Mouse (Mus musculus) testis, postnatal 10 days (tissue): Measurements from ENCODE around the gene Pik3r1.

ENCODE experiments used
- DNase-seq: peaks from one replicate; pipeline ENCODE4 v3.0.0; 2021; ENCODE audit warnings: low spot score

The Pik3r1 gene

GRCm38 (mm10) chr13:101711301-101711700 is 56.7 kb downstream of the Pik3r1 start:
- no peak for DNase-seq

- DNase-seq, result no peak
Observed at GRCm38 (mm10) chr13:101709788-101710187, 58.2 kb downstream of the Pik3r1 start.

- no peak for DNase-seq
Observed at GRCm38 (mm10) chr13:101707226-101707625, 60.8 kb downstream of the Pik3r1 start.

- no peak for DNase-seq
Observed at GRCm38 (mm10) chr13:101706426-101706825, 61.6 kb downstream of the Pik3r1 start.

GRCm38 (mm10) chr13:101702096-101702775 is 65.8 kb downstream of the Pik3r1 start:
- no peak for DNase-seq

GRCm38 (mm10) chr13:101701632-101702031 is 66.4 kb downstream of the Pik3r1 start:
- DNase-seq, result no peak

GRCm38 (mm10) chr13:101699742-101700141 is 68.3 kb downstream of the Pik3r1 start:
- DNase-seq, result no peak

GRCm38 (mm10) chr13:101697966-101698365 is 70.1 kb downstream of the Pik3r1 start:
- no peak for DNase-seq

GRCm38 (mm10) chr13:101697461-101697860 is 70.6 kb downstream of the Pik3r1 start:
- no peak for DNase-seq

- no peak for DNase-seq
Observed at GRCm38 (mm10) chr13:101696827-101697226, 71.2 kb downstream of the Pik3r1 start.

- DNase-seq, result no peak
Observed at GRCm38 (mm10) chr13:101696316-101696715, 71.7 kb downstream of the Pik3r1 start.

- DNase-seq, result peak; percentile 95
Observed at GRCm38 (mm10) chr13:101695876-101696275, 72.1 kb downstream of the Pik3r1 start.

- DNase-seq, result peak; percentile 74
Observed at GRCm38 (mm10) chr13:101694496-101695251, 73.3 kb downstream of the Pik3r1 start.

GRCm38 (mm10) chr13:101693967-101694495 is 74.0 kb downstream of the Pik3r1 start:
- DNase-seq, result peak; percentile 72

- no peak for DNase-seq
Observed at GRCm38 (mm10) chr13:101692866-101693691, 74.9 kb downstream of the Pik3r1 start.

GRCm38 (mm10) chr13:101692239-101692784 is 75.7 kb downstream of the Pik3r1 start:
- no peak for DNase-seq

GRCm38 (mm10) chr13:101691669-101692068 is 76.3 kb downstream of the Pik3r1 start:
- no peak for DNase-seq

- DNase-seq, result no peak
Observed at GRCm38 (mm10) chr13:101690911-101691655, 76.9 kb downstream of the Pik3r1 start.

- no peak for DNase-seq
Observed at GRCm38 (mm10) chr13:101690167-101690566, 77.8 kb downstream of the Pik3r1 start.

GRCm38 (mm10) chr13:101686256-101686655 is 81.8 kb downstream of the Pik3r1 start:
- no peak for DNase-seq

GRCm38 (mm10) chr13:101684706-101685105 is 83.3 kb downstream of the Pik3r1 start:
- DNase-seq, result no peak
